Mouse (Mus musculus): ENCODE measurements around the gene Tnip1.
"Not testable (repeated sequence)": the region's sequence is repeated elsewhere in the genome, so short reads cannot be mapped to it uniquely, and the experiment has no call there.

GRCm38 (mm10) chr11:54955400-54955734 lies 7.3 kb downstream of the Tnip1 start:
- not testable (repeated sequence) for TF ChIP-seq CTCF (IDR thresholded peaks at IDR 0.05; ENCODE audit: borderline replicate concordance, extremely low read depth, insufficient read depth, insufficient read length); POLR2A (IDR thresholded peaks at IDR 0.05; ENCODE audit: borderline replicate concordance, extremely low read depth, insufficient read depth, insufficient read length, poor library complexity, severe bottlenecking)

Data from brain, embryonic 14.5 days (tissue).